Mouse (Mus musculus) midbrain, embryonic 16.5 days (tissue): ENCODE results near the gene Hdac7. TPM values are rescaled to one million over a fixed set of nuclear protein-coding genes. Genes with fewer than 3 reads are reported as not detected.

Source experiments
- ATAC-seq: fragments of 200-750 bp; cut with Nextera tagmentation; 2 replicates; pipeline ENCODE4 v1.8.0; 2017; ENCODE audit warnings: moderate TSS enrichment
- H3K27ac ChIP-seq: fragments of 300-500 bp; sonication (generic); 2 replicates; pipeline ENCODE4 v1.5.1; 2014; ENCODE audit warnings: mild to moderate bottlenecking, low read length, mixed read lengths
- H3K27me3 ChIP-seq: fragments of 300-500 bp; sonication (generic); 2 replicates; pipeline ENCODE4 v1.6.1; 2014; ENCODE audit warnings: low read depth, low read length, mixed read lengths; ENCODE audit not compliant: control insufficient read depth, insufficient read depth
- H3K36me3 ChIP-seq: fragments of 300-500 bp; sonication (generic); 2 replicates; pipeline ENCODE4 v1.6.1; 2014; ENCODE audit warnings: mild to moderate bottlenecking, low read length, moderate library complexity, mixed read lengths; ENCODE audit not compliant: control insufficient read depth, insufficient read depth
- H3K4me1 ChIP-seq: fragments of 300-500 bp; sonication (generic); 2 replicates; pipeline ENCODE4 v1.6.1; 2014; ENCODE audit warnings: mild to moderate bottlenecking, low read length, mixed read lengths; ENCODE audit not compliant: control insufficient read depth, insufficient read depth
- H3K4me2 ChIP-seq: fragments of 300-500 bp; sonication (generic); 2 replicates; pipeline ENCODE4 v1.6.1; 2014; ENCODE audit warnings: mild to moderate bottlenecking, low read length, mixed read lengths
- H3K4me3 ChIP-seq: fragments of 300-500 bp; sonication (generic); 2 replicates; pipeline ENCODE4 v1.5.1; 2014; ENCODE audit warnings: low read depth, mild to moderate bottlenecking, low read length, moderate library complexity, mixed read lengths
- H3K9ac ChIP-seq: fragments of 300-500 bp; sonication (generic); 2 replicates; pipeline ENCODE4 v1.6.1; 2014; ENCODE audit warnings: low read depth, low read length, mixed read lengths
- H3K9me3 ChIP-seq: fragments of 300-500 bp; sonication (generic); replicated peaks from 2 replicates; pipeline ENCODE4 v1.6.1; 2014; ENCODE audit warnings: mild to moderate bottlenecking, low read length, mixed read lengths; ENCODE audit not compliant: control insufficient read depth, poor library complexity, severe bottlenecking
- WGBS: fragments of 180-500 bp; shearing (Covaris S2); extraction: QIAGEN DNeasy Blood & Tissue Kit; methylation state at CpG from one replicate; pipeline ENCODE4 v1.1.7; 2014; 5-methylcytosine and 5-hydroxymethylcytosine counted together
- polyA plus RNA-seq: library from polyadenylated mRNA; unstranded; fragments of >200 nt; fragmentation: Nextera tagmentation; extraction: Ambion mirVana; gene quantifications from 2 replicates; pipeline ENCODE4 v1.2.1, GENCODE M21; 2015

Gene Hdac7
- polyA plus RNA-seq, 1 experiment from 2014 or later: 28.6 TPM

GRCm38 (mm10) chr15:97839012-97839411 lies 5.3 kb downstream of the Hdac7 start:
- Histone ChIP-seq H3K9ac (no peak overlapping the region), H3K27me3 (no peaks in the 10 kb centered on the region), H3K9me3 (no peaks in the 10 kb centered on the region), H3K4me2 (no peak overlapping the region), H3K36me3 (no peaks in the 10 kb centered on the region), H3K4me3 (no peak overlapping the region), H3K27ac (no peak overlapping the region), H3K4me1 (peaks cover 8% of the 10 kb centered on the region)
- ATAC-seq: no peak
- WGBS: 100% methylated on average over 2 of the region's 2 CpGs

GRCm38 (mm10) chr15:97838395-97838794 lies 5.9 kb downstream of the Hdac7 start:
- H3K4me3 ChIP-seq: no peak overlapping the region
- H3K4me1 ChIP-seq: peaks cover 8% of the 10 kb centered on the region
- no peak overlapping the region for H3K4me2 ChIP-seq
- no peaks in the 10 kb centered on the region for H3K27me3 ChIP-seq
- ATAC-seq: no peak
- H3K9ac ChIP-seq: no peak overlapping the region
- H3K9me3 ChIP-seq: no peaks in the 10 kb centered on the region
- WGBS: 61% methylated on average over 4 of the region's 4 CpGs
- no peaks in the 10 kb centered on the region for H3K36me3 ChIP-seq
- no peak overlapping the region for H3K27ac ChIP-seq

- peaks cover 8% of the 10 kb centered on the region for H3K4me1 ChIP-seq
- no peak for ATAC-seq
- WGBS: 14% methylated on average over 8 of the region's 8 CpGs
- H3K36me3 ChIP-seq: no peaks in the 10 kb centered on the region
- H3K4me2 ChIP-seq: no peak overlapping the region
- H3K9me3 ChIP-seq: no peaks in the 10 kb centered on the region
- no peak overlapping the region for H3K9ac ChIP-seq
- H3K27ac ChIP-seq: no peak overlapping the region
- H3K27me3 ChIP-seq: no peaks in the 10 kb centered on the region
- H3K4me3 ChIP-seq: no peak overlapping the region
These were observed 6.7 kb downstream of the Hdac7 start for GRCm38 (mm10) chr15:97837491-97838061.

- H3K4me3 ChIP-seq: no peak overlapping the region
- no peaks in the 10 kb centered on the region for H3K27me3 ChIP-seq
- no peaks in the 10 kb centered on the region for H3K36me3 ChIP-seq
- H3K4me2 ChIP-seq: no peak overlapping the region
- no peak overlapping the region for H3K27ac ChIP-seq
- peaks cover 15% of the 10 kb centered on the region for H3K4me1 ChIP-seq
- no peak for ATAC-seq
- H3K9ac ChIP-seq: no peak overlapping the region
- no peaks in the 10 kb centered on the region for H3K9me3 ChIP-seq
- 71% methylated on average over 8 of the region's 8 CpGs for WGBS
These were observed 7.4 kb downstream of the Hdac7 start for GRCm38 (mm10) chr15:97836894-97837247.

GRCm38 (mm10) chr15:97836153-97836893 lies 8.0 kb downstream of the Hdac7 start:
- Histone ChIP-seq H3K9ac (no peak overlapping the region), H3K27me3 (no peaks in the 10 kb centered on the region), H3K9me3 (no peaks in the 10 kb centered on the region), H3K27ac (no peak overlapping the region), H3K4me3 (no peak overlapping the region), H3K36me3 (no peaks in the 10 kb centered on the region), H3K4me2 (no peak overlapping the region; the same call in 1 of the 2 replicates), H3K4me1 (peaks cover 15% of the 10 kb centered on the region)
- ATAC-seq: no peak
- 47% methylated on average over 17 of the region's 17 CpGs for WGBS

GRCm38 (mm10) chr15:97832764-97833479 lies 11.4 kb downstream of the Hdac7 start:
- Histone ChIP-seq H3K36me3 (no peaks in the 10 kb centered on the region), H3K27ac (no peak overlapping the region), H3K4me1 (peaks cover 41% of the 10 kb centered on the region), H3K27me3 (no peaks in the 10 kb centered on the region), H3K9ac (no peak overlapping the region), H3K9me3 (no peaks in the 10 kb centered on the region), H3K4me2 (no peak overlapping the region), H3K4me3 (no peak overlapping the region)
- no peak for ATAC-seq
- 51% methylated on average over 9 of the region's 9 CpGs for WGBS

- peak overlapping the region; percentile 96 for H3K27ac ChIP-seq
These were observed 12.2 kb downstream of the Hdac7 start for GRCm38 (mm10) chr15:97831987-97832640.

GRCm38 (mm10) chr15:97831242-97831986 lies 12.9 kb downstream of the Hdac7 start:
- Histone ChIP-seq H3K27ac (peak overlapping the region; percentile 96), H3K4me2 (peak overlapping the region; percentile 62), H3K4me1 (peaks cover 44% of the 10 kb centered on the region), H3K4me3 (peak overlapping the region; percentile 83), H3K9ac (peak overlapping the region; percentile 99), H3K9me3 (no peaks in the 10 kb centered on the region), H3K27me3 (no peaks in the 10 kb centered on the region), H3K36me3 (no peaks in the 10 kb centered on the region)
- WGBS: under 1% methylated on average over 67 of the region's 84 CpGs
- ATAC-seq: peak; percentile 85

More at GRCm38 (mm10) chr15:97831987-97832640, 12.2 kb downstream of the Hdac7 start:
- Histone ChIP-seq H3K9me3 (no peaks in the 10 kb centered on the region), H3K4me3 (peak overlapping the region; percentile 83), H3K36me3 (no peaks in the 10 kb centered on the region), H3K27me3 (no peaks in the 10 kb centered on the region), H3K4me1 (peaks cover 41% of the 10 kb centered on the region), H3K9ac (peak overlapping the region; percentile 99), H3K4me2 (peak overlapping the region; percentile 62)
- ATAC-seq: no peak
- WGBS: 9% methylated on average over 9 of the region's 10 CpGs
